Mouse (Mus musculus) heart, adult 2 months (tissue): ENCODE measurements at regions not wholly inside any gene's neighbourhood (a gene's known extent, or its start where the extent isn't known, plus 50 kb on each side); places are given as distances from the start of the nearest gene placed in this dataset.
A peak's percentile ranks its signal among the peaks of the same experiment; 100 is the strongest.

Source experiments
- DNase-seq, 2 experiments: peaks; one replicate each; pipeline ENCODE4 v3.0.0; 2021
- H3K27ac ChIP-seq: fragments of 200-600 bp; 2 replicates; pipeline ENCODE4 v1.8.1; 2022
- H3K27me3 ChIP-seq: fragments of 200-500 bp; 2 replicates; pipeline ENCODE4 v1.6.1; 2012; ENCODE audit warnings: mild to moderate bottlenecking, low read length, inconsistent platforms, mixed read lengths; ENCODE audit not compliant: control insufficient read depth, insufficient read depth
- H3K36me3 ChIP-seq: fragments of 200-500 bp; 2 replicates; pipeline ENCODE4 v1.6.1; 2012; ENCODE audit warnings: low read length, inconsistent platforms; ENCODE audit not compliant: control insufficient read depth, insufficient read depth
- H3K4me1 ChIP-seq: fragments of 200-500 bp; 2 replicates; pipeline ENCODE4 v1.6.1; 2011; ENCODE audit warnings: low read length; ENCODE audit not compliant: control insufficient read depth, insufficient read depth
- H3K4me3 ChIP-seq: fragments of 200-600 bp; 2 replicates; pipeline ENCODE4 v1.8.1; 2022
- H3K79me2 ChIP-seq: fragments of 200-500 bp; replicated peaks from 2 replicates; pipeline ENCODE4 v1.6.1; 2012; ENCODE audit warnings: mild to moderate bottlenecking, inconsistent platforms, low read length, moderate library complexity, mixed read lengths; ENCODE audit not compliant: control insufficient read depth, insufficient read depth
- H3K9ac ChIP-seq: fragments of 200-500 bp; 2 replicates; pipeline ENCODE4 v1.6.1; 2012; ENCODE audit warnings: low read depth, mild to moderate bottlenecking, control low read depth, inconsistent platforms, low read length, mixed read lengths
- CTCF ChIP-seq: fragments of 200-600 bp; IDR thresholded peaks from 2 replicates; pipeline ENCODE4 v1.8.1; 2022; ENCODE audit warnings: antibody characterized with exemption, mild to moderate bottlenecking, moderate library complexity
- EP300 ChIP-seq: fragments of 200-500 bp; IDR thresholded peaks from 2 replicates; pipeline ENCODE4 v1.6.1; 2011; ENCODE audit warnings: low read depth, low read length, control low read depth; ENCODE audit not compliant: insufficient read depth
- POLR2A ChIP-seq: fragments of 200-500 bp; IDR thresholded peaks from 2 replicates; pipeline ENCODE4 v1.6.1; 2011; ENCODE audit warnings: mild to moderate bottlenecking, low read depth, low read length, control low read depth; ENCODE audit not compliant: insufficient read depth
- WGBS: fragments of 180-500 bp; shearing (Covaris S2); methylation state at CpG from one replicate; pipeline ENCODE4 v1.1.7; 2018; 5-methylcytosine and 5-hydroxymethylcytosine counted together
- intact Hi-C: fragments of 180-260 bp; cut with DNase I; formaldehyde crosslinking; loops from one replicate; pipeline ENCODE4 v1.15.1; 2025

DNA sequence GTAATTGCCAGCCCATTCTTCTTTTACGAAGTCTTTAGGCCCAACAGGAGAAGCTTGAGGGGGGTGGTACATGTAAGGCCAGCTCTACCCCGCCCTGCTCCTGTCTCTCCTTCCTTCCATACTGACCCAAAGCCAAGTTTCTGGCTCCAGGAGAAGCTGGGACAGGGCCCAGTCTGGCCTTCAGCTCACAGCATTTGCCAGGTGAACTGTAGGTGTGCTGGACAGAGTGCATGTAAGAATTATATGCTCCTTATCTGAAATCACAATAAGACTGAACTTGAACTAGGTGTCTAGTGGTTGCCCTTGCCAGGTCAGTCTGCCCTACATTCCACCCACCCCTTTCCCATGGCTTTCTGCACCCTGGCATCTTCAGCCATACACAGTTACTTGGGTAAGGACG is 260.2 kb downstream of the 3100002H09Rik start:
- H3K4me3 ChIP-seq, result no peak overlapping the region
- no peak for TF ChIP-seq CTCF
- no peak for TF ChIP-seq POLR2A
- no peaks in the 10 kb centered on the region for H3K27me3 ChIP-seq
- no peaks in the 10 kb centered on the region for H3K4me1 ChIP-seq
- intact Hi-C loops, result no loop called here
- DNase-seq, result no peak
- H3K9ac ChIP-seq, result no peak overlapping the region
- H3K79me2 ChIP-seq, result no peaks in the 10 kb centered on the region
- H3K27ac ChIP-seq, result no peak overlapping the region
- 88% methylated on average over 3 of the region's 3 CpGs for WGBS
- H3K36me3 ChIP-seq, result no peaks in the 10 kb centered on the region

DNA sequence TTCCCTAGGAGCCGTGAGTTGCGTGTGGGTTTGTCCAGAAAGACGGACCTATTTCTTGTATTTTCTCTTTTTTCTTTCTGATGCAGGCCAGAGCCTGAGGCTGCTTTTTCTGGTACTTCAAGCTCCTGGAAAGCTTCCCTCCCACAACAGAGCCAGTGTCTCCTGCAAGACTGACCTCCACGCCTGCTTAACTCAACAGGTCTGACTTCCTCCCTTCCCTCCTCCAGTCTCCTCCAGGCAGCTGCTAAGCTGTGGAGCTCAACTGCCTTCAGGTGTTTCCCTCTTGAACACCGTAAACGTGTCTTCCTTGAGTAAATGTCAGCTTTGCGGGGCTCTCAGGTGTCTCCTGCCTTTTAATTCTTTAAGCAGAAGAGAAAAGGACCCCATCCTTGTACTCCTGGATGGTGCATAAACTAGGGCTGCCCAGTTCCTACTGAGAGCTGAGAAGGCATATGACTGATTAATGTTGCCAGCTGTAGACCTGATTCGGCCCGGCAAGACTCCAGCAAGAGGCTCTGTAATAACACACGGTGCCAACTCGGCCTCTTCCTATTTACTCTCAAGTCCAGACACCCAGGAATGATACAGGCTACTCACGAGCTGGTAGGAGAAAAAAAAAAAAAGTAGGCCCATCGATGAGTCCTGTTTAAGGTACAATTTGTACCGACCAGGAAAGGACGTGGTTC is 260.9 kb downstream of the 3100002H09Rik start:
- WGBS, result 74% methylated on average over 15 of the region's 15 CpGs
- Histone ChIP-seq H3K9ac (no peak overlapping the region), H3K36me3 (no peaks in the 10 kb centered on the region), H3K27ac (no peak overlapping the region), H3K4me1 (no peaks in the 10 kb centered on the region), H3K27me3 (no peaks in the 10 kb centered on the region), H3K79me2 (no peaks in the 10 kb centered on the region), H3K4me3 (no peak overlapping the region)
- DNase-seq, result no peak
- intact Hi-C loops, result no loop called here
- TF ChIP-seq POLR2A (no peak), EP300 (no peak), CTCF (no peak)

DNA sequence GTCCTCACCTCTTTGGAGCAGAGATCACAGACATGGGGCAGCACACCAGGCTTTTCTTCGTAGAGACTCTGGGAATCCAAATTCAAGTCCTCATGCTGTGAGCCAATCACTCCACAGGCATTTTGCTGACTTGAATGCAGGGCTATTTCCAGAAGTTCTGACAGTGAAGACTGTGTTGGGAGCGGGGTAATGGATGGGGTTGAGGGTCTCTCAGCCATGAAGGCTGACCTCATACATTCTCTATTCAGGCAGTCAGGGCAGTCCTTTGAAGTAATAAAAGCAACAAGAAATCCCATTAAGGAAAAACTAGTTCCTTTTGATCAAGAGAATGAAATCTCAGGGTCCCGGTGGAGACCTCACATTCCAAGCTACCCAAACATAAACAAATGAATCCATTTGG is 261.5 kb downstream of the 3100002H09Rik start:
- Histone ChIP-seq H3K36me3 (no peaks in the 10 kb centered on the region), H3K27ac (no peak overlapping the region), H3K79me2 (no peaks in the 10 kb centered on the region), H3K27me3 (no peaks in the 10 kb centered on the region), H3K4me3 (no peak overlapping the region), H3K9ac (no peak overlapping the region), H3K4me1 (no peaks in the 10 kb centered on the region)
- DNase-seq, result no peak
- no peak for TF ChIP-seq POLR2A
- no peak for TF ChIP-seq EP300
- no peak for TF ChIP-seq CTCF
- intact Hi-C loops, result no loop called here
- 53% methylated on average over 3 of the region's 3 CpGs for WGBS

DNA sequence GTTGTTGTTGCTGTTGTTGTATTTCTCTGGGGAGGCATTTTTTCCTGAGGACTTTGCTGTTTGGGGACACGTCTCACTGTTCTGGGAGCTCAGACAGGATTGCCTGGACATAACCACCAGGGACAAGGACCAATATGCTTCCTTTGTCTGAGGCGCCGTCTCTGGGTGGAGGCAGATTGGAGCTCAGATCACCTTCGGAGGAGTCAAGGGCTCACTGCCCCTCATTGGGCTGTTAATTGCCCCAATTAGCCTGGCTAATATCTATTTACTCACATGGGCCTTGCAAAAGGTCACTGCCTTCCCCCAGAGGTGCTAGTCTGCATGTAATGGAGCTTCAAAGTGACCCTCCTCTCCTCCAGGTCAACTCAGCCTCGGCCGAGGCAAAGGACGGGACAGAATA is 270.5 kb downstream of the 3100002H09Rik start:
- H3K36me3 ChIP-seq, result no peaks in the 10 kb centered on the region
- H3K27me3 ChIP-seq, result no peaks in the 10 kb centered on the region
- 61% methylated on average over 7 of the region's 7 CpGs for WGBS
- TF ChIP-seq POLR2A, result no peak
- H3K9ac ChIP-seq, result no peak overlapping the region
- no peak overlapping the region for H3K27ac ChIP-seq
- no peak overlapping the region for H3K4me3 ChIP-seq
- H3K79me2 ChIP-seq, result no peaks in the 10 kb centered on the region
- H3K4me1 ChIP-seq, result no peaks in the 10 kb centered on the region
- intact Hi-C loops, result no loop called here
- no peak for DNase-seq

DNA sequence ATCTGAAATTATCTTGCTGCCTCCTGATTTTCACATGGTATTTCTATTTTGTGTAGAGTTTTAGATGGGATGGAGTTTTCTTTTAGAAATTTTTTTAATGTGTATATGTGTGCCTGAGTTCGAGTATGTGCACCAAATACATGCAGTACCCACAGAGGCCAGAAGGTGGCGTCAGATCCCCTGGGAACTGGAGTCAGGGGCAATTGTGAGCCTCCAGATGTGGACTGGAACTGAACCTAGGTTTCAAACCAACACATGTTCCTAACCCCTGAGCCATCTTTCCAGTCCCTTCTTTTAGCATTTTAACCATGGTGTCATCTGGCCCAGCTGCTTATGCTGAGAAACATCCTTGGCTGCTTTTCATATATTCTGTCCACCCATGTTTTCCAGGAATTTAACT is 274.9 kb downstream of the 3100002H09Rik start:
- H3K9ac ChIP-seq, result no peak overlapping the region
- no peaks in the 10 kb centered on the region for H3K36me3 ChIP-seq
- no peak overlapping the region for H3K4me3 ChIP-seq
- WGBS, result 72% methylated on average over 2 of the region's 2 CpGs
- intact Hi-C loops, result no loop called here
- DNase-seq, result no peak
- no peaks in the 10 kb centered on the region for H3K79me2 ChIP-seq
- no peak overlapping the region for H3K27ac ChIP-seq
- TF ChIP-seq CTCF, result peak; percentile 33
- no peak for TF ChIP-seq POLR2A
- no peaks in the 10 kb centered on the region for H3K4me1 ChIP-seq
- no peaks in the 10 kb centered on the region for H3K27me3 ChIP-seq

GRCm38 (mm10) chr4:124332974-124333373 is 277.6 kb downstream of the 3100002H09Rik start:
- H3K27me3 ChIP-seq, result no peaks in the 10 kb centered on the region
- no peak overlapping the region for H3K27ac ChIP-seq
- intact Hi-C loops, result no loop called here
- no peaks in the 10 kb centered on the region for H3K4me1 ChIP-seq
- no peak for DNase-seq
- H3K9ac ChIP-seq, result no peak overlapping the region
- no peak overlapping the region for H3K4me3 ChIP-seq
- 86% methylated on average over 2 of the region's 2 CpGs for WGBS
- no peak for TF ChIP-seq EP300
- TF ChIP-seq POLR2A, result no peak
- TF ChIP-seq CTCF, result no peak
- no peaks in the 10 kb centered on the region for H3K79me2 ChIP-seq
- H3K36me3 ChIP-seq, result no peaks in the 10 kb centered on the region
